Mouse (Mus musculus) MEL (cell line): ENCODE results near the gene 2010300C02Rik. TPM values are rescaled to one million over a fixed set of nuclear protein-coding genes. Genes with fewer than 3 reads are reported as not detected.

ENCODE experiments used
- DNase-seq: peaks from one replicate; pipeline ENCODE4 v3.0.0; 2011; ENCODE audit warnings: low read depth, low spot score
- H3K27ac ChIP-seq: 2 replicates; pipeline ENCODE4 v1.5.1; 2012; ENCODE audit warnings: low read depth, mild to moderate bottlenecking, control low read depth, low read length, moderate library complexity; ENCODE audit not compliant: control insufficient read depth
- H3K27me3 ChIP-seq, 2 experiments: fragments of 150-350 bp in 1 of 2; sonication (generic) in 1 of 2; 2 replicates each; pipeline ENCODE4 v1.6.1; 2012; ENCODE audit warnings: low read length in 2 of 2, mild to moderate bottlenecking in 2 of 2, improper control_type of control experiment in 1 of 2, moderate library complexity in 1 of 2; ENCODE audit not compliant: insufficient read depth in 2 of 2, control insufficient read depth in 1 of 2
- H3K36me3 ChIP-seq, 2 experiments: 2 replicates each; pipeline ENCODE4 v1.6.1; 2012 to 2014; ENCODE audit warnings: low read length in 2 of 2, improper control_type of control experiment in 1 of 2, inconsistent platforms in 1 of 2, mild to moderate bottlenecking in 1 of 2; ENCODE audit not compliant: insufficient read depth in 2 of 2, control insufficient read depth in 1 of 2
- H3K4me1 ChIP-seq, 2 experiments: fragments of 150-350 bp in 1 of 2; sonication (generic) in 1 of 2; 2 replicates each; pipeline ENCODE4 v1.6.1; 2012; ENCODE audit warnings: low read length in 2 of 2, improper control_type of control experiment in 1 of 2, mild to moderate bottlenecking in 1 of 2; ENCODE audit not compliant: insufficient read depth in 2 of 2, control insufficient read depth in 1 of 2
- H3K4me3 ChIP-seq, 2 experiments: fragments of 150-350 bp in 1 of 2; sonication (generic) in 1 of 2; 2 replicates each; pipeline ENCODE4 v1.5.1; 2012; ENCODE audit warnings: low read depth in 2 of 2, low read length in 2 of 2, mild to moderate bottlenecking in 2 of 2, moderate library complexity in 2 of 2, control low read depth in 1 of 2, improper control_type of control experiment in 1 of 2; ENCODE audit not compliant: control insufficient read depth in 1 of 2, insufficient read depth in 1 of 2
- H3K79me2 ChIP-seq: 2 replicates; pipeline ENCODE4 v1.6.1; 2012; ENCODE audit warnings: mild to moderate bottlenecking, low read length, moderate library complexity; ENCODE audit not compliant: control insufficient read depth, poor library complexity, insufficient read depth
- H3K9ac ChIP-seq: 2 replicates; pipeline ENCODE4 v1.6.1; 2012; ENCODE audit warnings: low read depth, mild to moderate bottlenecking, control low read depth, low read length, moderate library complexity; ENCODE audit not compliant: control insufficient read depth, poor library complexity, severe bottlenecking
- H3K9me3 ChIP-seq: fragments of 150-350 bp; sonication (generic); replicated peaks from 2 replicates; pipeline ENCODE4 v1.6.1; 2012; ENCODE audit warnings: mild to moderate bottlenecking, low read length, improper control_type of control experiment, moderate library complexity; ENCODE audit not compliant: insufficient read depth
- BHLHE40 ChIP-seq: IDR thresholded peaks from 2 replicates; pipeline ENCODE4 v1.6.1; 2012; ENCODE audit warnings: low read depth, mild to moderate bottlenecking, inconsistent platforms, low read length, improper control_type of control experiment, borderline replicate concordance
- CHD1 ChIP-seq: IDR thresholded peaks from 2 replicates; pipeline ENCODE4 v1.6.1; 2012; ENCODE audit warnings: low read depth, mild to moderate bottlenecking, inconsistent platforms, low read length, improper control_type of control experiment
- CTCF ChIP-seq, 3 experiments: IDR thresholded peaks in 2 of 3; conservative IDR thresholded peaks in 1 of 3; 2 replicates each; pipeline ENCODE4 v1.5.1; 2011 to 2012; ENCODE audit warnings: low read length in 3 of 3, low read depth in 2 of 3, mild to moderate bottlenecking in 2 of 3, improper control_type of control experiment in 1 of 3, inconsistent platforms in 1 of 3, mixed read lengths in 1 of 3, moderate library complexity in 1 of 3; ENCODE audit not compliant: control insufficient read depth in 1 of 3, insufficient read depth in 1 of 3, poor library complexity in 1 of 3, severe bottlenecking in 1 of 3
- ETS1 ChIP-seq: IDR thresholded peaks from 2 replicates; pipeline ENCODE4 v1.6.1; 2012; ENCODE audit warnings: low read depth, mild to moderate bottlenecking, inconsistent platforms, low read length, improper control_type of control experiment, moderate library complexity
- KAT2A ChIP-seq: conservative IDR thresholded peaks from 2 replicates; pipeline ENCODE4 v1.6.1; 2012; ENCODE audit warnings: low read depth, low read length, improper control_type of control experiment, inconsistent platforms
- MXI1 ChIP-seq: IDR thresholded peaks from 2 replicates; pipeline ENCODE4 v1.6.1; 2011; ENCODE audit warnings: mild to moderate bottlenecking, low read depth, low read length, improper control_type of control experiment
- MYC ChIP-seq: IDR thresholded peaks from 2 replicates; pipeline ENCODE4 v1.6.1; 2011; ENCODE audit warnings: low read depth, mild to moderate bottlenecking, low read length, improper control_type of control experiment, moderate library complexity
- POLR2A ChIP-seq, 2 experiments: IDR thresholded peaks; 2 replicates each; pipeline ENCODE4 v1.6.1; 2011 to 2012; ENCODE audit warnings: low read length in 2 of 2, mild to moderate bottlenecking in 2 of 2, control low read depth in 1 of 2, improper control_type of control experiment in 1 of 2, low read depth in 1 of 2, moderate library complexity in 1 of 2; ENCODE audit not compliant: control insufficient read depth in 1 of 2, insufficient read depth in 1 of 2, poor library complexity in 1 of 2
- POLR2AphosphoS5 ChIP-seq: IDR thresholded peaks from 2 replicates; pipeline ENCODE4 v1.6.1; 2012; ENCODE audit warnings: low read depth, borderline replicate concordance, mild to moderate bottlenecking, inconsistent platforms, low read length, moderate library complexity, mixed read lengths
- RAD21 ChIP-seq: IDR thresholded peaks from 2 replicates; pipeline ENCODE4 v1.6.1; 2011; ENCODE audit warnings: mild to moderate bottlenecking, low read depth, low read length, improper control_type of control experiment
- USF2 ChIP-seq, 2 experiments: IDR thresholded peaks; 2 replicates each; pipeline ENCODE4 v1.6.1; 2011 to 2012; ENCODE audit warnings: improper control_type of control experiment in 2 of 2, low read length in 2 of 2, borderline replicate concordance in 1 of 2, inconsistent platforms in 1 of 2, low read depth in 1 of 2, mild to moderate bottlenecking in 1 of 2; ENCODE audit not compliant: insufficient read depth in 1 of 2
- ZNF384 ChIP-seq: IDR thresholded peaks from 2 replicates; pipeline ENCODE4 v1.6.1; 2012; ENCODE audit warnings: low read depth, mild to moderate bottlenecking, inconsistent platforms, low read length, improper control_type of control experiment
- polyA plus RNA-seq, 2 experiments: library from polyadenylated mRNA; stranded (reverse) in 1 of 2; unstranded in 1 of 2; fragments of >175 nt in 1 of 2; fragments of >200 nt in 1 of 2; gene quantifications; 2 replicates each; pipeline versions ENCODE4 v1.2.1 to v1.2.4; 2012; ENCODE audit warnings: low replicate concordance in 2 of 2, low read depth in 1 of 2; ENCODE audit not compliant: insufficient read length in 2 of 2, insufficient read depth in 1 of 2, missing spikeins in 1 of 2
- total RNA-seq: library from RNA; depleted of rRNA; stranded (reverse); fragments of 300-350 nt; gene quantifications from 2 replicates; pipeline ENCODE4 v1.2.3, GENCODE M21; 2012

2010300C02Rik gene
- total and polyA plus RNA-seq, 3 experiments: not detected

DNA sequence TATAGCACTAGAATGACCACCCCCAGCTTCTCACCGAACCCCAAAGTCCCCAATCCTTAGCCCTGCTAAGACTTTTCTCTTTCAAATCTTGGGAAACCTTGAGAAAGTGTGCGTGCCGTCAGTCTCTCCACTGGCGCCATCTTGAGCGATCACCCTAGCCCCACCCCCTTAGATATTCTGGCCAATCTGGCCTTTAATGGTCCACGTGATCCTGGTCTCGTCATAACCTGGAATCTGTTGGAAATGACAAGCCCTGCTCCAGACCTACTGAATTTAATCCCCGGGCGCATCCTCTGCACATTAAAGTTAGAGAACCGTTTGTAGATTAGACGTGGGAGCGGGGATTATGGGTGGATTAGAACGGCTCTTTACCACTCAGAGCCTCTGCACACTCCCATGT lies 140.2 kb downstream of the 2010300C02Rik start (continued):
- no peak for TF ChIP-seq MXI1
- no peak for TF ChIP-seq CHD1

DNA sequence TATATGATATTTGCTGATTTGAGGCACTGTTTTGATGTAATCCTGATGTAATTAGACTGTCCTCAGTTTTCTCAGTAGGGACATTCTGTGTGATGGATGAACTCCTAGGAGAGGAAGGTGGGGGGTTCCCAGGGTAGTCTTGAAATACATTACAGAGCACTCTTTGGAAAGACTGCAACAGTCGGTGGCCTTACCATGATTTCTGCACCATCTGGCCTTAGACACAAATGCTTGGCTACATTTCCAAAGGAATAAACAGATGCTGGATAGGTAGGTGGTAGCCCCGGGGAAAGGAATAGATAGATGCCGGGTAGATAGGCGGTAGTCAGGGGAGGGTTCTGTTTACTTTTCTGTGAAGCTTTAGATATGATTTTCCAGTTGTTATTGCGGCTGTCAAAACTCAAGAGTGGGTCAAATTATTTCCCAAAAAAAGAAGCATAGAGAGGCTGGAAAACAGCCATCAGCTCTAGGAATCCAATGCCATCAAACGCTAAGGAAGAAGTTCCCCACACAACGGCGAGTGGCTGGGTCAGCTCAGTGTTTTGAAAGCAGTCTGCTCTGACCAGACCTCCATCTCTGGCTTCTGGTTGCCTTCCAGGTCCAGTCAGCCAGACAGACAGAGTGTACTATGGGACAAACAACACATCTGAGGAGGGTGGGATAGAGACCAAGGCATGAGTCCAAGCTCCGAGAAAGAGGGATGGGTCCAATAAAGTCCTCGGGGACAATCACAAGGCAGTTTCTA lies 147.2 kb downstream of the 2010300C02Rik start:
- no peak for DNase-seq
- H3K4me1 ChIP-seq: no peaks in the 10 kb centered on the region
- H3K79me2 ChIP-seq: no peaks in the 10 kb centered on the region
- H3K27me3 ChIP-seq: peaks cover 11 to 16% of the 10 kb centered on the region in 2 experiments
- no peak overlapping the region for H3K27ac ChIP-seq
- no peak overlapping the region for H3K4me3 ChIP-seq
- no peak overlapping the region for H3K9ac ChIP-seq
- no peaks in the 10 kb centered on the region for H3K36me3 ChIP-seq
- no peak for TF ChIP-seq MXI1
- no peak for TF ChIP-seq ETS1
- no peak for TF ChIP-seq RAD21
- no peaks in the 10 kb centered on the region for H3K9me3 ChIP-seq

DNA sequence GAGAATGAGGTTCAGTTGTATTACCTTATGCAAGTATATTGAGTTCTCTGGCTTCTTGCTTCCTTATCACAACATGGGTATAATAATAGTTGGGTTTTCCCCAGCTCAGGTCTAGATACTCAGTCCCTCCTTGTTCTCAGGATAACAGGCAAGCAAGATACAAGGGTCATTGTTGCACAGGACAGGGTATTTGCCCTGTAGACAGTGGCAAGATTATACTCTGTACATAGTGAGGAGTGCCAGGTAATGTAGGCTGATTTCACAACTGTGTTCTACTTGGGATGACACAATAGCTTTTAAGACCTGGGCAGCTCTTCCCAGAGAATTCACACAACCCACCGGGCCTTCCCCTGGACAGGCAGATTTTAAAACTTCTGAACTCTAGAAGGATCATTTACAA lies 151.5 kb downstream of the 2010300C02Rik start:
- H3K27ac ChIP-seq: no peak overlapping the region
- H3K4me3 ChIP-seq: no peak overlapping the region
- no peaks in the 10 kb centered on the region for H3K36me3 ChIP-seq
- TF ChIP-seq MXI1 (no peak), ZNF384 (no peak), BHLHE40 (no peak), USF2 (IDR thresholded peaks at IDR 0.05; ENCODE audit: borderline replicate concordance in 1 of 2, insufficient read depth in 1 of 2, low read depth in 1 of 2, low read length in 2 of 2) (no peak), RAD21 (no peak), MYC (no peak), KAT2A (no peak), POLR2A (IDR thresholded peaks at IDR 0.05; ENCODE audit: control insufficient read depth in 1 of 2, insufficient read depth in 1 of 2, low read depth in 1 of 2, low read length in 2 of 2, poor library complexity in 1 of 2) (no peak), POLR2AphosphoS5 (no peak), CTCF (IDR thresholded peaks at IDR 0.05 in 2 of 3, conservative IDR thresholded peaks at IDR 0.05 in 1 of 3; ENCODE audit: control insufficient read depth in 1 of 3, insufficient read depth in 1 of 3, low read depth in 2 of 3, low read length in 3 of 3, poor library complexity in 1 of 3, severe bottlenecking in 1 of 3) (no peak)
- TF ChIP-seq, all 39 proteins: peak for 0
- no peak overlapping the region for H3K9ac ChIP-seq
- no peak for DNase-seq
- H3K9me3 ChIP-seq: no peaks in the 10 kb centered on the region
- H3K27me3 ChIP-seq: peaks cover 4 to 8% of the 10 kb centered on the region in 2 experiments
- H3K79me2 ChIP-seq: no peaks in the 10 kb centered on the region
- no peaks in the 10 kb centered on the region for H3K4me1 ChIP-seq
